Mouse (Mus musculus): Measurements from ENCODE around the gene Map1b.

DNA sequence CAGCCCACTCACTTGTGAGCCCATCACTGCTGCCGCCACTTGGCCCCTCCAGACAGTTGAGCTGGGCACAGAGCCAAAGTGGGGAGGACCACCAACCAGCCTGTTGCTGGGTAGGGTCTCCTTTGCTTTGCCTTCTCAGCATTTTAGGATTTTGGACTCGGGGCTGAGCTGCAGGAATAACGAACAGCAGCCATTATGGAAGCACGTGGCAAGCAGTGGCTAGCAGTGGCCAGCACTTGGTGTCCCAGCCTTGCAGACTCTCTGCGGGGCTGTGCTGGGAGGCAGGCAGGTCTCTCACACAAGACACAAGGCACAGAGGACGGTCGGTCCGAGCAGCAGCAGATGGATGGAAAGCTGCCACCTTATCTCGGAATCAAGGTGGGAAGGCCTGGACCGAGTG is 31.4 kb downstream of the Map1b start:
- TF ChIP-seq CTCF (IDR thresholded peaks at IDR 0.05; ENCODE audit: low read depth): no peak
- no peak for TF ChIP-seq EP300 (IDR thresholded peaks at IDR 0.05; ENCODE audit: low read depth)
